In the genomic region with DNA sequence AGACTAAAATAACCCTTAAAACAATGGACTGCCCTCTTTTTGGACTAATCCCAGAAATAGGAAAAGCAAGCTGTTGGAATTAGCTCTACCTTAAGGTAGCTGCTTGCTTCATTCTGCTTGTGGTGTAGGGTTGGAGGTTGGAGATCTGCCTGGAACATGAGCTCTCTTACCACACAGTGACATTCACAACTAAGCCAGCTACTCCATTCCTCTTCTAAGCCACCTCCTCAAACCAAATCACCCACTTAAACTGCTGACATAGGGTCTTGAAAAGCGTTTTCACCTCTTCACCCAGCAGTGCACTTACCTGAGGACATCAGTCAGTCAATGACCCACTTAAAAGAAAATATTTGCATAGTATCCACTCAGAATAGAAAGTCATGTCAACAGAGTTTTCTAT, we compare ENCODE assay signal across 24 mouse cellular contexts.
A peak's percentile ranks its signal among the peaks of the same experiment; 100 is the strongest.
DNase-seq lines count a peak whose midpoint lies in the region; ATAC-seq lines count a peak whose summit lies in the region.
"Had no signal": no experiment of that assay in that cellular context is flagged by ENCODE, and none has a peak within 500 bp of the region (broad histone marks: within the 10 kb centered on the region; RNA-seq: fewer than 3 reads in every experiment).

No protein-coding gene starts in this region.

- DNase-seq in 3T3-L1 (ENCODE audit: low read depth, low spot score) (peak; percentile 28), adipocyte (ENCODE audit: low spot score) (peak; percentile 66)
- peak; percentile 10 for DNase-seq in lung, postnatal 14 days
- no peak for DNase-seq in adrenal gland, postnatal 4 days (ENCODE audit: low spot score in 2 of 2)
- DNase-seq in embryonic facial prominence, embryonic 10.5 days (ENCODE audit: low spot score) = no peak
- DNase-seq in urinary bladder, adult 2 months (ENCODE audit: low spot score) = no peak
- DNase-seq: adrenal gland, postnatal 25 days; B cell, adult 2 months; cerebellum, adult 11 months; cerebellum, adult 8-10 months; cerebellum, postnatal 14 days; gastrocnemius, postnatal 10 days; heart, adult 18-20 months; heart, postnatal 10 days; heart, postnatal 4 days had no signal

- H3K27me3 ChIP-seq in lung, embryonic 15.5 days = no peaks in the 10 kb centered on the region
- H3K27me3 ChIP-seq in embryonic facial prominence, embryonic 10.5 days (replicated peaks; ENCODE audit: low read depth, poor library complexity, severe bottlenecking) = no peaks in the 10 kb centered on the region
- H3K27me3 ChIP-seq: embryonic facial prominence, embryonic 13.5 days; forebrain, embryonic 13.5 days; hindbrain, embryonic 12.5 days had no signal

- no peak overlapping the region for H3K9ac ChIP-seq in lung, embryonic 15.5 days
- H3K9ac ChIP-seq: embryonic facial prominence, embryonic 13.5 days; forebrain, embryonic 13.5 days; hindbrain, embryonic 12.5 days had no signal

- ATAC-seq in lung, embryonic 15.5 days (ENCODE audit: borderline replicate concordance, extremely low read depth, low FRiP score, low TSS enrichment) = peak; percentile 61; the same call in 1 of the 2 replicates
- ATAC-seq: CD4-positive, CD25-positive, alpha-beta regulatory T cell, adult 4 months; forebrain, embryonic 13.5 days; hindbrain, embryonic 16.5 days; inflammation-experienced regulatory T-cells, adult 6 months had no signal

- H3K27ac ChIP-seq in lung, embryonic 15.5 days = no peak overlapping the region
- H3K27ac ChIP-seq in embryonic facial prominence, embryonic 10.5 days (replicated peaks) = no peak overlapping the region
- H3K27ac ChIP-seq: embryonic facial prominence, embryonic 13.5 days; forebrain, embryonic 13.5 days; heart, embryonic 10.5 days; hindbrain, embryonic 12.5 days had no signal

- H3K4me2 ChIP-seq in lung, embryonic 15.5 days = no peak overlapping the region
- H3K4me2 ChIP-seq: embryonic facial prominence, embryonic 13.5 days; forebrain, embryonic 13.5 days; hindbrain, embryonic 12.5 days had no signal

- no peak overlapping the region for H3K4me3 ChIP-seq in lung, embryonic 15.5 days
- no peak overlapping the region for H3K4me3 ChIP-seq in embryonic facial prominence, embryonic 10.5 days
- H3K4me3 ChIP-seq: embryonic facial prominence, embryonic 13.5 days; forebrain, embryonic 13.5 days; heart, embryonic 10.5 days; hindbrain, embryonic 12.5 days had no signal

- H3K9me3 ChIP-seq in lung, embryonic 15.5 days = no peaks in the 10 kb centered on the region
- H3K9me3 ChIP-seq in embryonic facial prominence, embryonic 10.5 days = no peaks in the 10 kb centered on the region
- H3K9me3 ChIP-seq: embryonic facial prominence, embryonic 13.5 days; forebrain, embryonic 13.5 days; heart, embryonic 10.5 days; hindbrain, embryonic 12.5 days had no signal

- peaks cover 18% of the 10 kb centered on the region for H3K4me1 ChIP-seq in lung, embryonic 15.5 days
- peaks cover 19% of the 10 kb centered on the region for H3K4me1 ChIP-seq in embryonic facial prominence, embryonic 10.5 days
- H3K4me1 ChIP-seq: heart, embryonic 10.5 days; hindbrain, embryonic 12.5 days had no signal

- no peaks in the 10 kb centered on the region for H3K36me3 ChIP-seq in lung, embryonic 15.5 days
- no peaks in the 10 kb centered on the region for H3K36me3 ChIP-seq in embryonic facial prominence, embryonic 10.5 days (replicated peaks)
- H3K36me3 ChIP-seq: embryonic facial prominence, embryonic 13.5 days; G1E; heart, embryonic 10.5 days; hindbrain, embryonic 12.5 days had no signal

- 36% methylated on average over 1 of the region's 1 CpGs for WGBS in lung, embryonic 15.5 days
- WGBS in embryonic facial prominence, embryonic 10.5 days = 64% methylated on average over 1 of the region's 1 CpGs

Comparison
In these comparisons a context has a peak if more than half of its experiments do, and no peak if none do; other contexts are left out.
1. DNase-seq: peak in 3T3-L1 (single experiment), adipocyte (single experiment) and lung, postnatal 14 days (single experiment); none in adrenal gland, postnatal 4 days (0 of 2), embryonic facial prominence, embryonic 10.5 days (single experiment) and urinary bladder, adult 2 months (single experiment).